Mouse (Mus musculus) MEL (cell line): ENCODE data around the gene Rnase13.

Source experiments
- CHD2 ChIP-seq: IDR thresholded peaks from 2 replicates; pipeline ENCODE4 v1.6.1; 2011; ENCODE audit warnings: low read length, improper control_type of control experiment
- CTCF ChIP-seq, 3 experiments: IDR thresholded peaks in 2 of 3; conservative IDR thresholded peaks in 1 of 3; 2 replicates each; pipeline ENCODE4 v1.5.1; 2011 to 2012; ENCODE audit warnings: low read length in 3 of 3, low read depth in 2 of 3, mild to moderate bottlenecking in 2 of 3, improper control_type of control experiment in 1 of 3, inconsistent platforms in 1 of 3, mixed read lengths in 1 of 3, moderate library complexity in 1 of 3; ENCODE audit not compliant: control insufficient read depth in 1 of 3, insufficient read depth in 1 of 3, poor library complexity in 1 of 3, severe bottlenecking in 1 of 3
- ELF1 ChIP-seq: IDR thresholded peaks from 2 replicates; pipeline ENCODE4 v1.6.1; 2014; ENCODE audit warnings: low read depth, mild to moderate bottlenecking, inconsistent platforms, low read length, improper control_type of control experiment, moderate library complexity
- EP300 ChIP-seq, 2 experiments: IDR thresholded peaks; 2 replicates each; pipeline ENCODE4 v1.6.1; 2011; ENCODE audit warnings: improper control_type of control experiment in 2 of 2, low read length in 2 of 2, low read depth in 1 of 2, mild to moderate bottlenecking in 1 of 2
- GABPA ChIP-seq: IDR thresholded peaks from 2 replicates; pipeline ENCODE4 v1.6.1; 2012; ENCODE audit warnings: low read depth, mild to moderate bottlenecking, inconsistent platforms, low read length, improper control_type of control experiment, moderate library complexity
- GATA1 ChIP-seq: IDR thresholded peaks from 2 replicates; pipeline ENCODE4 v1.6.1; 2011; ENCODE audit warnings: low read depth, low read length, improper control_type of control experiment
- JUND ChIP-seq: IDR thresholded peaks from 2 replicates; pipeline ENCODE4 v1.6.1; 2011; ENCODE audit warnings: low read depth, mild to moderate bottlenecking, improper control_type of control experiment, low read length
- MAFK ChIP-seq: IDR thresholded peaks from 2 replicates; pipeline ENCODE4 v1.6.1; 2011; ENCODE audit warnings: low read depth, mild to moderate bottlenecking, low read length, improper control_type of control experiment, borderline replicate concordance
- MXI1 ChIP-seq: IDR thresholded peaks from 2 replicates; pipeline ENCODE4 v1.6.1; 2011; ENCODE audit warnings: mild to moderate bottlenecking, low read depth, low read length, improper control_type of control experiment
- POLR2A ChIP-seq, 2 experiments: IDR thresholded peaks; 2 replicates each; pipeline ENCODE4 v1.6.1; 2011 to 2012; ENCODE audit warnings: low read length in 2 of 2, mild to moderate bottlenecking in 2 of 2, control low read depth in 1 of 2, improper control_type of control experiment in 1 of 2, low read depth in 1 of 2, moderate library complexity in 1 of 2; ENCODE audit not compliant: control insufficient read depth in 1 of 2, insufficient read depth in 1 of 2, poor library complexity in 1 of 2
- USF2 ChIP-seq, 2 experiments: IDR thresholded peaks; 2 replicates each; pipeline ENCODE4 v1.6.1; 2011 to 2012; ENCODE audit warnings: improper control_type of control experiment in 2 of 2, low read length in 2 of 2, borderline replicate concordance in 1 of 2, inconsistent platforms in 1 of 2, low read depth in 1 of 2, mild to moderate bottlenecking in 1 of 2; ENCODE audit not compliant: insufficient read depth in 1 of 2
- ZMIZ1 ChIP-seq: IDR thresholded peaks from 2 replicates; pipeline ENCODE4 v1.6.1; 2012; ENCODE audit warnings: low read depth, mild to moderate bottlenecking, inconsistent platforms, low read length, improper control_type of control experiment, moderate library complexity

DNA sequence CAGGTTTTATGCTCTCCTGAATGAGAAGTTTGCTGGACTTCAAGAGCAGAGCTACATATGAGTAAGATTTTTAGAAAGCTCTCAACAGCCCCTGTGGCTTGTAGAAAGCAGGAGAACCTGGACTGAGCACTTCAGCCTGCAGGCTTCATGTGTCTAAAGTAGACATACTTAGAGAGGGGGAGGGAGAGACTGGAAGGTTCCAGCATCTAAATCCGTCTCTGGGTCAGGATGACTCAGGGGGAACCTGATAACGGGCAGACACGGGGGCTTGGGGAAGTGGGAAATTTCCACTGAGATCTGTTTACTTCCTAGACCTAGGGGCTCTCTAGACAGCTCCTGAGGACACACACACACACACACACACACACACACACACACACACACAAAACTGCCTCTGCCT lies 7.5 kb downstream of the Rnase13 start:
- TF ChIP-seq CTCF (IDR thresholded peaks at IDR 0.05 in 2 of 3, conservative IDR thresholded peaks at IDR 0.05 in 1 of 3; ENCODE audit: control insufficient read depth in 1 of 3, insufficient read depth in 1 of 3, low read depth in 2 of 3, low read length in 3 of 3, poor library complexity in 1 of 3, severe bottlenecking in 1 of 3) (no peak), MAFK (no peak), USF2 (IDR thresholded peaks at IDR 0.05; ENCODE audit: borderline replicate concordance in 1 of 2, insufficient read depth in 1 of 2, low read depth in 1 of 2, low read length in 2 of 2) (no peak), GATA1 (no peak), JUND (no peak), GABPA (no peak), POLR2A (IDR thresholded peaks at IDR 0.05; ENCODE audit: control insufficient read depth in 1 of 2, insufficient read depth in 1 of 2, low read depth in 1 of 2, low read length in 2 of 2, poor library complexity in 1 of 2) (no peak), CHD2 (no peak), MXI1 (no peak), ELF1 (no peak), ZMIZ1 (no peak), EP300 (IDR thresholded peaks at IDR 0.05; ENCODE audit: low read depth in 1 of 2, low read length in 2 of 2) (peak in 1 of 2 experiments; percentile 10; a peak in 1 of 4 replicates)
